Mouse (Mus musculus) limb, embryonic 10.5 days (tissue): ENCODE measurements around the gene Ets1. TPM values are rescaled to one million over a fixed set of nuclear protein-coding genes. Genes with fewer than 3 reads are reported as not detected.

ENCODE experiments used
- DNase-seq: peaks from one replicate; pipeline ENCODE4 v3.0.0-alpha.2; 2017; ENCODE audit warnings: low spot score
- H3K27ac ChIP-seq: fragments of 300-500 bp; sonication (generic); 2 replicates; pipeline ENCODE4 v1.5.1; 2016; ENCODE audit warnings: mild to moderate bottlenecking
- H3K27me3 ChIP-seq: fragments of 300-500 bp; sonication (generic); 2 replicates; pipeline ENCODE4 v1.6.1; 2016; ENCODE audit warnings: low read depth, mild to moderate bottlenecking; ENCODE audit not compliant: poor library complexity, severe bottlenecking
- H3K36me3 ChIP-seq: fragments of 300-500 bp; sonication (generic); 2 replicates; pipeline ENCODE4 v1.6.1; 2016; ENCODE audit warnings: mild to moderate bottlenecking, moderate library complexity
- H3K4me1 ChIP-seq: fragments of 300-500 bp; sonication (generic); 2 replicates; pipeline ENCODE4 v1.6.1; 2016
- H3K4me3 ChIP-seq: fragments of 300-500 bp; sonication (generic); 2 replicates; pipeline ENCODE4 v1.5.1; 2016; ENCODE audit warnings: mild to moderate bottlenecking, moderate library complexity
- H3K9me3 ChIP-seq: fragments of 300-500 bp; sonication (generic); replicated peaks from 2 replicates; pipeline ENCODE4 v1.6.1; 2016; ENCODE audit warnings: mild to moderate bottlenecking
- WGBS: fragments of 180-500 bp; shearing (Covaris S2); methylation state at CpG from one replicate; pipeline ENCODE4 v1.1.7; 2016; 5-methylcytosine and 5-hydroxymethylcytosine counted together
- polyA plus RNA-seq: library from polyadenylated mRNA; unstranded; fragments of >200 nt; fragmentation: Nextera tagmentation; extraction: Ambion mirVana; gene quantifications from 2 replicates; pipeline ENCODE4 v1.2.1, GENCODE M21; 2016

Gene Ets1
- polyA plus RNA-seq, 1 experiment from 2014 or later, result 50.3 TPM

GRCm38 (mm10) chr9:32695492-32696190, 59.6 kb downstream of the Ets1 start:
- Histone ChIP-seq H3K36me3 (peaks cover 6% of the 10 kb centered on the region; the same call in 1 of the 2 replicates), H3K27ac (peak overlapping the region; percentile 89), H3K27me3 (0 out of 2 replicates have a peak, but pooled peaks cover 2% of the 10 kb centered on the region), H3K4me3 (peak overlapping the region; percentile 75), H3K9me3 (no peaks in the 10 kb centered on the region), H3K4me1 (peaks cover 37% of the 10 kb centered on the region)
- peak; percentile 99 for DNase-seq
- 1% methylated on average over 66 of the region's 67 CpGs for WGBS

- peaks cover 41% of the 10 kb centered on the region for H3K4me1 ChIP-seq
- H3K27me3 ChIP-seq, result no peaks in the 10 kb centered on the region
- 0% methylated on average over 13 of the region's 13 CpGs for WGBS
- H3K9me3 ChIP-seq, result no peaks in the 10 kb centered on the region
- DNase-seq, result no peak
- peaks cover 10% of the 10 kb centered on the region for H3K36me3 ChIP-seq
- peak overlapping the region; percentile 75 for H3K4me3 ChIP-seq
- H3K27ac ChIP-seq, result peak overlapping the region; percentile 89
Observed at GRCm38 (mm10) chr9:32696259-32696658, 60.2 kb downstream of the Ets1 start.

- peak overlapping the region; percentile 89 for H3K27ac ChIP-seq
- H3K36me3 ChIP-seq, result peaks cover 10% of the 10 kb centered on the region
- peak overlapping the region; percentile 75 for H3K4me3 ChIP-seq
- H3K4me1 ChIP-seq, result peaks cover 45% of the 10 kb centered on the region
- H3K9me3 ChIP-seq, result no peaks in the 10 kb centered on the region
- 8% methylated on average over 7 of the region's 7 CpGs for WGBS
- DNase-seq, result no peak
- no peaks in the 10 kb centered on the region for H3K27me3 ChIP-seq
Observed at GRCm38 (mm10) chr9:32696717-32697116, 60.7 kb downstream of the Ets1 start.

- Histone ChIP-seq H3K4me1 (peaks cover 51% of the 10 kb centered on the region), H3K27ac (peak overlapping the region; percentile 89; the same call in 1 of the 2 replicates), H3K36me3 (peaks cover 10% of the 10 kb centered on the region), H3K27me3 (no peaks in the 10 kb centered on the region), H3K9me3 (no peaks in the 10 kb centered on the region), H3K4me3 (peak overlapping the region; percentile 75)
- WGBS, result 63% methylated on average over 9 of the region's 9 CpGs
- DNase-seq, result no peak
Observed at GRCm38 (mm10) chr9:32697291-32698110, 61.5 kb downstream of the Ets1 start.

- Histone ChIP-seq H3K27me3 (no peaks in the 10 kb centered on the region), H3K4me3 (0 out of 2 replicates have a peak overlapping the region, but pooled peaks have one; percentile 0), H3K4me1 (peaks cover 61% of the 10 kb centered on the region), H3K9me3 (no peaks in the 10 kb centered on the region), H3K27ac (no peak overlapping the region), H3K36me3 (peaks cover 10% of the 10 kb centered on the region)
- 90% methylated on average over 4 of the region's 4 CpGs for WGBS
- no peak for DNase-seq
Observed at GRCm38 (mm10) chr9:32698766-32699165, 62.7 kb downstream of the Ets1 start.

- Histone ChIP-seq H3K4me1 (peaks cover 67% of the 10 kb centered on the region), H3K27me3 (no peaks in the 10 kb centered on the region), H3K9me3 (no peaks in the 10 kb centered on the region), H3K4me3 (0 out of 2 replicates have a peak overlapping the region, but pooled peaks have one; percentile 0), H3K27ac (no peak overlapping the region), H3K36me3 (peaks cover 10% of the 10 kb centered on the region)
- no peak for DNase-seq
- 84% methylated on average over 8 of the region's 8 CpGs for WGBS
Observed at GRCm38 (mm10) chr9:32699391-32699841, 63.4 kb downstream of the Ets1 start.

- Histone ChIP-seq H3K4me3 (no peak overlapping the region), H3K36me3 (peaks cover 10% of the 10 kb centered on the region), H3K27ac (no peak overlapping the region), H3K9me3 (no peaks in the 10 kb centered on the region), H3K27me3 (no peaks in the 10 kb centered on the region), H3K4me1 (peaks cover 67% of the 10 kb centered on the region)
- DNase-seq, result no peak
- 79% methylated on average over 7 of the region's 7 CpGs for WGBS
Observed at GRCm38 (mm10) chr9:32700091-32700905, 64.3 kb downstream of the Ets1 start.

- 88% methylated on average over 20 of the region's 20 CpGs for WGBS
- Histone ChIP-seq H3K36me3 (peaks cover 18% of the 10 kb centered on the region), H3K9me3 (no peaks in the 10 kb centered on the region), H3K4me3 (no peak overlapping the region), H3K27me3 (no peaks in the 10 kb centered on the region), H3K27ac (peak overlapping the region; percentile 36; the same call in 1 of the 2 replicates), H3K4me1 (peaks cover 68% of the 10 kb centered on the region)
- DNase-seq, result no peak
Observed at GRCm38 (mm10) chr9:32701126-32701997, 65.3 kb downstream of the Ets1 start.

GRCm38 (mm10) chr9:32701998-32702305, 65.9 kb downstream of the Ets1 start:
- peaks cover 18% of the 10 kb centered on the region for H3K36me3 ChIP-seq
- no peaks in the 10 kb centered on the region for H3K27me3 ChIP-seq
- no peak overlapping the region for H3K4me3 ChIP-seq
- WGBS, result 92% methylated on average over 2 of the region's 2 CpGs
- peaks cover 62% of the 10 kb centered on the region for H3K4me1 ChIP-seq
- H3K27ac ChIP-seq, result no peak overlapping the region
- DNase-seq, result no peak
- H3K9me3 ChIP-seq, result no peaks in the 10 kb centered on the region

- peaks cover 56% of the 10 kb centered on the region for H3K4me1 ChIP-seq
- no peak overlapping the region for H3K27ac ChIP-seq
- 65% methylated on average over 4 of the region's 4 CpGs for WGBS
- no peak for DNase-seq
- no peaks in the 10 kb centered on the region for H3K9me3 ChIP-seq
- peaks cover 18% of the 10 kb centered on the region for H3K36me3 ChIP-seq
- no peaks in the 10 kb centered on the region for H3K27me3 ChIP-seq
- no peak overlapping the region for H3K4me3 ChIP-seq
Observed at GRCm38 (mm10) chr9:32702836-32703395, 66.9 kb downstream of the Ets1 start.

GRCm38 (mm10) chr9:32703976-32704745, 68.1 kb downstream of the Ets1 start:
- peaks cover 67% of the 10 kb centered on the region for H3K4me1 ChIP-seq
- H3K27ac ChIP-seq, result no peak overlapping the region
- no peak overlapping the region for H3K4me3 ChIP-seq
- DNase-seq, result no peak
- no peaks in the 10 kb centered on the region for H3K9me3 ChIP-seq
- 78% methylated on average over 7 of the region's 7 CpGs for WGBS
- peaks cover 18% of the 10 kb centered on the region for H3K36me3 ChIP-seq
- H3K27me3 ChIP-seq, result no peaks in the 10 kb centered on the region
